Mouse (Mus musculus) thymus, postnatal 0 days (tissue): ENCODE data around the gene Ttll12. TPM values are rescaled to one million over a fixed set of nuclear protein-coding genes. Genes with fewer than 3 reads are reported as not detected.
A peak's percentile ranks its signal among the peaks of the same experiment; 100 is the strongest.

Source experiments
- DNase-seq: peaks from one replicate; pipeline ENCODE4 v3.0.0-alpha.2; 2015; ENCODE audit warnings: low spot score
- polyA plus RNA-seq: library from polyadenylated mRNA; unstranded; fragments of >200 nt; fragmentation: Nextera tagmentation; extraction: Ambion mirVana; gene quantifications from 2 replicates; pipeline ENCODE4 v1.2.1, GENCODE M21; 2015

Gene Ttll12
- 39.1 and 39.2 TPM in 2 replicates for polyA plus RNA-seq

DNA sequence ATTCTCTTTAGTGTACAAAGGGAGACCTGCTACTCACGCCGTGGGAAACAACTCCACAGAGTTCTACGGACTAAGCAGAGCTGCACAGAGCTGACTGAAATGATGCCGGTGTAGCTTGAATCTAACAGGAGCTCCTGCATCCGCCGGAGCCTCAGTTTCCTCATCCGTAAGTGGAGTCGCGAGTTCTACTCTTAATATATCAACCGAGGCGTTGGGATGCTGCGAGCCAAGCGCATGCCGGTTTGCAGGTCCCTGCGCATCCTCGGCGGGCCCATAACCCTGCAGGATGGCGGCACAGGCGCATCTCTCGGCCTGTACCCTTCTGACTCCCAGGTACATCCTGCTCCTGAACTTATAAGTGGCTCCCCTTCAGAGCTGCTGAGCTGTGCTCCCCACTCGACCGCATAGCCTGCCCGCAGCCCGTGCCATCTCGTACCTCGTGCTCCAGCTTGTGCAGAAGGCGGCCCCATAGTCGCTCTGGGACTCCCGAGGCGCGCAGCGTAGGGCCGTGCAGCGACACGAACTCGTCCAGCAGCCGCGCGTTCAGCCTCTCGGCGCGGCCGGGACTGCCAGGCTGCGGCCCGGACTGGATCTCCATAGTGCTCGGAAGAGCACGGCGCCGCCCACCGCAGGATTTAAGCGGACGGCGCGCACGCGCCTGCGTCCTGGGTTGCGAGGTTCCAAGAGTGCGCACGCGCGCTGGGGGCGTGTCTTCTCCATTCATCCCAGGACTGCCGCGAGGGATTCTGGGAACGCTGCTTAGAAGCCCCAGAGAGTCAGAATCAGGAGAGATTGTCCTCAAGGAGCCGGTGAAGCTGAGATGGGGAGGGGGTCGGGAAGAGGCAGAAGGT is at the start of gene Ttll12:
TSS of gene Ttll12 (minus strand) at position 645 of the 851 bp plus-strand sequence.
- peak; percentile 91 for DNase-seq

DNA sequence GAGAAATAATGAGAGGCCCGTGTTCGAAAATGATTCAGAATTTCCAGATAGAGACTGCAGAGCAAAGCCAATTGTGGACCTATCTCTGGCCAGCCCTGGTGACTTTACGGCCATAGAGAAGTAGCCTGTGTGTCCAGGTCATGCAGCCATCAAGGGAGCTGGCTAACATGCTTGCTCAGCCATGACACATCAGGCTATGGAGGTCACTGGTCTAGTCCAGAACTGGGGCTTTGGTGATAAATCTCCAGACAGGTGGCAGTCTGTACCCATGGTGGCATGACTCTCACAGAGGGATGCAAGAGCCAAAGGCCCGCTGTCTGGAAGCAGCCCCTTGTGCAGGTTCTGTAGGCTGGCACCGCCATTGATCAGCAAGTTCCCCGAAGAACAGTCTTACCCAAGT is 47.6 kb upstream of the Ttll12 start:
- no peak for DNase-seq

DNA sequence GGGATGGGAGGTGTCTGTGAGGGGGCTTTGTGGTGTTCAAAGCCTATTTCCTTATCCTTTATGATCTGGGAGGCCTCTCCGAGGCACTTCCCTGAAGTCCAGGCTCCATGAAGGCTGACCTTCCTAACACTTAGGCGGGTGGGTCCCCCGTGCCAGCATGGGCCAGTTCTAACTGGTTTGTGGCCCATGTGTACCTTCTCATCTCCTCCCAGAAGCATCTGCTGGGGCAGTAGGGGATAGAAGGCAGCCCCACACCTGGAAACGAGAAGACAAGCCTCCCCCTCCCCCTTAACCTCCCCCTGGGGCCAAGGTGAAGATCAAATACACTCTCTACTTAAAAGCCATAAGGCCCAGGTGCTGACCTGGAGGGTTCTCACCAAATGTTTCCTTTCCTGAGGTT is 45.3 kb upstream of the Ttll12 start:
- DNase-seq, result peak; percentile 14

DNA sequence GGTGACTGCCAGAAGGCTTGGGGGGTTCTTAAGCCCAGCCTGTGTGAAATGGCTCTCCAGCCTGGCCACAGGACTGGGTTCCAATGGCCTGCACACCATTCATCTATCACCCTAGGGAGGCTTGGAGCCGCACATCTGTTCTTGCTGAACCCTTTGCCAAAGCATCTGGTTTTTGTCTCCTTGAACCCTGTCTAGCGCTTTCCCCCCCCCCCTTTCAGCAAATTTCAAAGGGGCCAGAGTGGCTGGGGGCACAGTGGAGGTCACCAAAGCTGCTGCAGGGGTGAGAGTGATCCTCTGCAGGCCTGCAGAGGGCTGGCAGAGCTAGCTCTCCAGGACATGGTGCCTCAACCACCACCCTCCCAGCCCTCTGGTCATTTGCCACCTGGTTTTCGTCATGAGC is 44.2 kb upstream of the Ttll12 start:
- no peak for DNase-seq

DNA sequence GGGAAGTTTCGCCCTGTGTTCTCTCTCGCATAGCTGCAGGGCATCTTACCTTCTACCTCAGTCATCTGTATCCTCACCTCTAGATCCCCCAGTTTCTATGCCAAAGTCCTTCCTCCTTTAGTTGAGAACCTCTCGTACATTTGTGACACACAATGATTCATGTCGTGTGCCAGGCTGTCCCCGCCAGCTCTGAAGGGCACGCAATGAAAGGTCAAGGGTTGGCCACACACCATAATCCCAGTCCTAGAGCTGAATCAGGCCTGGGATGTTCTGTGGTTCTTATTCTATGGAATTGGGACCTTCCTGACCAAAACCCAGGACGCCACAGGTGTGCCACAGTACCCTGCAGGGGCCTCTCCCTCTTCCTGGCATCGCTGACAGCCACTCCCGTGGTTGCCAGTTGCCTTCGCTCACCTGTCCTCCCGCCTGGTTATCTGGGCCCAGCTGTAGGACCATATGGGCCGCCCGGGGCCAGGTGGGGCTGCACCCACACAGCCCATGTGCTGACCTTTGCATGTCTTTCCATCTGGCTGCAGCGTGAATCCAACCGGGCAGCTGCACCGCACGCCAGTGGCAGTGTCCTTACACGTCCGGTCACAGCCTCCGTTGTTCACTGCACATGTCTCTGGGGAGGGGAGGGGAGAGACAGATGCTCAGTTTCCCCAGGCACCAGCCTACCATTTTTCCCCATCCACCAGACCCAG is 43.4 kb upstream of the Ttll12 start:
- DNase-seq, result no peak

DNA sequence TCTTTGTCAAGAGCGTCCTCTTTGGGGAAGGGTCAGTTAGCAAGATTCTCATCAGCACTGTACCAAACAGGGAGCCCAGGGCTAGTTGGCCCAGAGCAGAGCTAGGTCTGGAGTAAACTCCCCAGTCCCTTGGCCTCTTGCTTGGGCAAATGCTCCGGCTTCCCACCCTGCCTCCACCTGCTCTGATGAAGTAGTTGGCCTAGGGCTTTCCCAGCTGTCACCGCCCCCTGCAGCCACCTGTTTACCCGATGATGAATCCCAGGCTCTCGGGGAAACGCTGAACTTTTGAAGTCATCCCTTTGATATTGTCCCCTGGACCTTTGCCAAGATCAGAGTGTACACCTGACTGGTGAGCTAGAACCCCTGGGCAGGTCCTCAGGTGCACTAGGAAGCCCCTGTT is 41.8 kb upstream of the Ttll12 start:
- DNase-seq, result no peak

DNA sequence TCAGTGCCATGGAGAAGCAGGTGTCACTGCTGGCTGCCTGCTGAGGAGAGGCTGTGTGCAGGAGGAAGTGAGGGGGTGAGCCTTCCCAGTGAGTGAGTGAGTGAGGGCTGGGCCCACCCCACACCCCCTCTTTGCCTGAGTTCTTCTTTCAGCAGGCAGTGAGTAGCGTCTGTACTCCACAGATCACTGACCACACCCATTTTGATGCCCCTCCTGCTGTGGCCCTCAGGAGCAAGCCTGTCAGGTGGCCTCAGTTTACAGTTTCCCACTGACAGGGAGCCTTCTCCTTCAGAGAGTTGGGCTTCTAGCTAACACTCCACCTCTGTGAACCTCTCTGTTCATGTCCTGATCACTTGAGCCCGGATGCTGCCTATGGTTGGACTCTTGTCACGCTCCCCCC is 40.3 kb upstream of the Ttll12 start:
- DNase-seq, result no peak

DNA sequence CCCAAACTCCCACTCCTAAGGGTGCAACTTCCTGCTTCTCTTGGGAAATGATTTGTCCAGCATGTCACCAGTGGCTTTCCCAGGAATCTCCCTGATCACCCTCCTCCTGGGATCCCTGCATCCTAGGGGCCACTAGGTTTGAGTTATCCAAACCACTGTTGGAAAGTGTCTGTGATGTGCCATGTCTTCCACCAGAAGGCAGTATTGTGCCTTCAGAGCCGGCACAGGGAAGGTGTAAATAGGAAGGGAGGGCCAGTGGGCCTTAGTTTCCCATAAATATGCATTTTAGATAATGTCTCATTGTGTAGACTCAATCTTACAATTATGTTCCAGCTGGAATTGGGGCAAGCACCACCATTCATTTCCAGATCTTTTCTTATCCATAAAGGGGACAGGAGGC is 39.1 kb upstream of the Ttll12 start:
- no peak for DNase-seq

DNA sequence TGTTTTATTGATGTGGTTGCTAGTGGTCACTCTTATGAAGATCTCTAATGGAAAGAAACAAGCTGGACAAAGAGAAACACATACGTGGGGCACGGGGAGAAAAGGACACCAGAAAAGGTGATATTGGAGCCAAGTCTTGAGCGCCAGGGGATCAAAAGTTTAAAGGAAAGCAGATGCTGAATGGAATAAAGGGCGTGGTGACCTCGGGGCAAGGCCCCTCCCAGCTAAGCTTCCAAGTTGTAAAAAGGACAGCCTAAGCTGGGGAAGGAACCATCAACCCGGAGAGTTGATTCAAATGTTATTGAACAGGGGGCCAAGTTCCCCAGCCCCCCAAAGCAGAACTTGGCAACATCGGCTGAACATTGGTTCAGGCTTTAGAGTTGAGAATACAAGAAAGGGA is 36.1 kb upstream of the Ttll12 start:
- DNase-seq, result no peak

DNA sequence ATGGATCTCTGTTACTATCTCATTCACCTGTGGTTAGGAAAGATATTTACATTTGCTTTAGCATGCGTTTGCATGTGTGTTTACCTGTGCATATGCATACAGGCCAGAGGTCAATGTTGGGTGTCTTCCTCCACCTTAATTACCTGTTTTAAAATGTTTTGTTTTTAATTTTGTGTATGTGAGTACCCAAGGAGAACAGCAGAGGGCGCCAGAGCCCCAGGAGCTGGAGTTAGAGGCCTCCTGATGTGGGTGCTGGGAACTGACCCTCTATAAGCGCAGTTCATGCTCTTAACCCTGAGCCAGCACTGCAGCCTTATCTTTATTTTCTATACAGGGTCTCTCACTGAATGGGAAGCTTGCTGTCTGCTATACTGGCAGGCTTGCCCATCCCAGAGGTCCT is 34.8 kb upstream of the Ttll12 start:
- no peak for DNase-seq

DNA sequence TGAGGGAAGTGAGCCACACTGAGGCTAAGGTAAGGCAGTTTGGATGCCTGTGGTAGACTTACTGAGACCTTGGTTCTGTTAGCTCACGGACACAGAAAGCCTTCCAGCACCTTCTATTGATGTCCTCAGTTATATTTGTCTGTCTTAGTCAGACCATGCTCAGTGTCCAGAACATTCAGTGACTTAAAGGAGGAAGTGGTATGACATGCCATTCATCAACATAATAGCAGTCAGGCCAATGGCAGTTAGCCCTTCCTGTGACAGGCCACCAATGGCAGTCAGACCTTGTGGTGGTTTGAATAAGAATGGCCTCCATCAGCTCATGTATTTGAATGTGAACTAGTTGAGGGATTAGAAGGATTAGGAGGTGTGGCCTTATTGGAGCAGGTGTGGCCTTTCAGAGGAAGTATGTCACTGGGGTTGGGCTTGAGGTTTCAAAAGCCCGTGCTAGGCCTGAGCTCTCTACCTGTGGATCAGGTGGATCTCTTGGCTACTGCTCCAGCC is 31.2 kb upstream of the Ttll12 start:
- no peak for DNase-seq

DNA sequence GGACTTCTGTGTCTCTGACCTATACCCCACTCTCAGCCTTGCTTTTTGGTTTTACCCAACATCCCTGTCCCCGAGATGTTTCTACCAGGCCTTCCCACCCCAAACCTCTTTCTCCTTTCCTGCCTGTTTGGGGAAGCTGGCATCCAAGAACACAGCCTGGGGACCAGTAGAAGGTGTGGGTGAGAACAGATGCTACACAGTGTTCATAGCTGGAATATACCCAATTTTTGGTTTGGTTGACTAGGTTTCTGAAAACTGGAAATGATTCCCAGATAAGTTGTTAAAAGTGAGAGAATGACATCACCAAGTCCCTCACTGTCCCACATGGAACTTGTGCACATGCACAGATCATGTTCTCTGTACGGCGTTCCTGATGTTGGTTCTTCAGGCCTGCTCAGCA is 20.3 kb upstream of the Ttll12 start:
- no peak for DNase-seq

DNA sequence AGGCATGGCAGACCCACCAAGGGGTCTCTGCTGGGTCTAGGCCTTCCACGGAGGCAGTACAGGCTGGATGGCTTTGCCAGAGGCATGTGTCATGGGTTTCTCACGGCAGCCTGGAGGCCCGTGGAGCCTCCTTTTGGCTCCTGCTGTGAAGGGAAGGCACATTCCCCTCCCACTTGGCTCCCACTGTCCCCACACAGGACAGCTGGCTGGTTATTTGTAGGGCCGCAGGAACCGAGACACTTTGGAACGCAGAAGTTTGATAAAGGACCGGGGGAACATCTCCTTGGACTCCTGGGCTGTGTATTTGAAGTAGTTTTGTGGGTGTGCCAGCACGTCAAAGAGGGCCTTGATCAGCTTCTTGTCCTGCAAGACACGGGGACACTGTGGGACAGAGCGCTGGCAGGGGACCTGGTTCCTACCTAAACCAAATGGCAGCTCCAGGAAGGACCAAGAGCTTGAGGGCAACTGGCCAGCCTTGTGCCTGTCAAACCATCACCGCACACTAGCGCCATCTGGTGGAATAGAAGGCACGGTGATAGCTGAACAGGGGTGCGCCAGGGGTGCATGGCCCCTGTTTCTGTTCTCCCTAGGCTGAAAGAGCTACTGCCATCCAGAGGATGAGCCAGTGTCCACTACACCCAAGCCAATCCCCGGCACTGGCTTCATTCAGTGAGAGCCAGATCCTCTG is 12.3 kb upstream of the Ttll12 start:
- DNase-seq, result peak; percentile 84

DNA sequence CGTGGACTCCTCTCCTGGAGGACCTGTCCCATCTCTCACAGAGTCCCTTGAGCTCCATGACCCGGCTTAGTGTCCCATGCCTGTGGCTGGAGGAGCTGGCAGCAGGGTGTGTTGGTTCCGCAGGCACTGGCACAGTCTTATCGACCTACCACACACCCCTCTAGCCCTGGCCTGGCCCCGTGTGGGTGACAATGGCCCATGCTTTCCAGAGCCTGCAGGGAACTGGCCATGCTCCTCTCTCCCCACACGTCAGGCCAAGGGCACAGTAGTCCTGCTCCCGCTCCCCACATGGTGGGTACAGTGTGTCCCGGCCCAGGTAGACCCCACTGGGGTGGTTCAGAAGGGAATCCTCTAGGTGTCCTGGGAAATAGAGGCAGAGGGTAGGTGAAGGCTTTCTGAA is 11.7 kb upstream of the Ttll12 start:
- no peak for DNase-seq

DNA sequence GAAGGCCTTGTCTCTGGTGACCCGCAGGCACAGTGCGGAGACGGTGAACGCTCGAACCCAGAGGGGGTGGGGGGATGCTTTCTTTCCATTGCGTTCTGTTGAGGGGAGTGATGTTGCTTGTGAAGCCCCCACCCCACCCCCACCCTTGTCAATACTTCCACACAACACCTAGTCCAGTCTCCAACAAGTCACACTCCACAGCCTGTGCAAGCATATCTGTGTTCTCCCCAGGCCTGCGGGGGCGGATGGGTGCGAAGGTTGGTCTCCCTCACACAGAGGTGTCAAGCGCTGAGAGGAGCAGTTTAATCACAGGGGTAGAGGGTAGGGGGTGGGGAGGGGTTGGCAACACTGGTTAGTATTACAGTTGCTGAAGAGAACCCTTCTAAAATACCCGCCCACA is 11.3 kb upstream of the Ttll12 start:
- DNase-seq, result no peak

DNA sequence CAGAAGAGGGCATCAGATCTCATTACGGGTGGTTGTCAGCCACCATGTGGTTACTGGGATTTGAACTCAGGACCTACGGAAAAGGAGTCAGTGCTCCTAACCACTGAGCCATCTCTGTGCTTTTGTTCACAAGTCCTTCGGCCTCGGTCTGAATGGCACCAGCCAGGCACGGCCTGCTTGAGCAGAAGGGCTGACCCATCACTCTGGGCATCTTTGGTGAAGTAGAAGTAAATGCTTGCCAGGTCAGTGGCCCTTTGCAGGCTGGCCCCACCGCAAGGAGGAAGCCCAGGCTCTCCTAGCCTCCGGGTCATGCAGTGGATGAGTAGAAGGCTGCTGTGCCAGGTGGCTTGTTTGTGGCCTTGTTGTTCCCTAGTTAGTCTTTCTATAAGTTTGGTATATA is 8.5 kb upstream of the Ttll12 start:
- DNase-seq, result peak; percentile 21

DNA sequence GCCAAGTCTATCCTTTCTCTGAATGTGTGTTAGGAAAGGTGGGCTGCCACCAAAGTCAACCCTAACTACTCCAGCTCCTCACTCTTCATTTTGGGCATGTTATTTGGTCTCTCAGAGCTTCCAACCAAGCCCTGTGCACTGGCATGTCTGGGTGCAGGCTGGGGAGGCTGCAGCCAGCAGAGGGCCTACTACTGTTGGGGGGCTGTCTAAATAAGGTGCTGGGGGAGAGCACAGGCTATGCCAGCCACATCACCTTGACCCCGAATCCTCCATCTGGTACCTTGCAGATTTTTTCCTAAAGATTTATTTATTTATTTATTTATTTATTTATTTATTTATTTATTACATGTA is 8.1 kb upstream of the Ttll12 start:
- DNase-seq, result no peak

DNA sequence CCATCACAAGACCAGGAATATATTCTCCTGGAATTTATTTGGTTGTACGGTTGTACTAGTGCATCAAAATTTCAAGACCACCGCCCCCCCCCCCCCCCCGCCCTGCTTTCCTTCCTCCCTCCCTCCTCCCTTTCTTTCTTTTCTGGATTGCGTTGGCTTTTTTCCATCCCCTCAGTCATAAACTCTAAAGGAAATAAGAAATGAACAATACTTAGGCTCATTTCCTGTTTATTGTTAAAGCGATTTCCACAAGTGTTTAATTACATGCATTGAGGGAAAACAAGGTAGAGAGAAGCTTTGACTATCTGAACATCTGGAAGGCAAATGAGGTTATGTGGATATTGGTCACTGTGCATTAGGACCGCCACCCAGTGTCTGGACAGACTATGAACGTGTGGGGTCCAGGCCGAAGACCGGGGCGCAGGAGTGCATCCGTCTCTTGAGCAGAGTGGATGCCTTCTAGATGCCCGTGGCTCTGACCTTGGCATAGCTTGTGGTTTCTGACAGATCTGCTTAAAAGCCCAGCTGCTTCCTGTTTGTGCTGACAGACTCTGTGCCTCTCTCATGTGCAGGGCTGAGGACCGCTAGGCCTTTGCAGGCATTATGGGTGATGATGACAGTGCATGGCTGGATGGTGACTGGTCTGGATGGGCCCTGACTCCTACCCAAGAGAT is 7.6 kb upstream of the Ttll12 start:
- DNase-seq, result peak; percentile 93

DNA sequence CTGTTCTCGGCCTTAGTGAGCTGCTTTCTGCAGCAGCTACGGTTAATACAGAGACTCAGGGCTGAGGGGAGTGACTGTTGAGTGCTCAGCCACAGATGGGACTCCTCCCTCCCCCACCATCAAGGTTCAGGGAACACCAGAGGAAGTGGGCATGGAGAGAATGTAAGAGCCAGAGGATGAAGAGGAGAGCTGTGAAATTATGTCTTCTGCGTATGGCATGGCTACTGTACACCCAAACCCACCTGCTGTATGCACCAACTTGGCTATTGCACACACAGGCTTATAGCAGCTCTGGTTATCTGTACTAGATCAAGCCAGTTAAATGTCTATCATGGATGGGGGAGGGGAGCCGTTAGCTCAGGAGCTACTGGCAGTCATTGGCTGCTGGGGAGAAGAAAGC is 6.2 kb upstream of the Ttll12 start:
- DNase-seq, result peak; percentile 67

DNA sequence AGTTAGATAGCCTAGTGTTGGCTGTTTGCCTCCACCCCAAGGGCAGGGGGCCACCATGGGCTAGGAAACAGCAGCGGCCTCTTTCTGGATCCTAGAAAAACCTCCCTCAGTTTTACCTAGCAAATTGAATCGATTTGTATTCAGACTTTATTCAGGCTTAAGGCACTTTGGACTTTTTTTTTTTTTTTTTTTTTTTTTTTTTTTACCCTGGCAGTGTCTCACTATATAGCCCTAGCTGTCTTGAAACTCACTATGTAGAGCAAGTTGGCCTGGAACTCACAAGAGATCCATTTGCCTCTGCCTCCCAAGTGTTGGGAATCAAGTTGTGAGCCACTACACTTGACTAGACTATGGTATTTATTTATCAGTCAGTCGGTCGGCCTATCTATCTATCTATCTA is 1.9 kb upstream of the Ttll12 start:
- no peak for DNase-seq

DNA sequence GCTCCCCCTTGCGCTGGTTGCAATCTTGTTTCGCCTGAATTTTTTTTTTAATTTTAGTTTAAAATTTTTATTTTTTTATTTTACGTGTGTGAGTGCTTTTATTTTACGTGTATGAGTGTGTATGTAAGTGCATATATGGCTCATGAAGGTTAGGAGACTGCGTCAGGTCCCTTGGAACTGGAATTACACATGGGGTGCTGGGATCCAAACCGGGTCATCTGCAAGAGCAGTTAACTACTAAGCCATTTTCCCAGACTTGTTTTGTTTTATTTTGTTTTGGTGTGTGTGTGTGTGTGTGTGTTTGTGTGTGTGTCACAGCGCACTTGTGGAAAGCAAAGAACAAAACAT is 381 bp upstream of the Ttll12 start:
- no peak for DNase-seq
